Mouse (Mus musculus) megakaryocyte, adult 5-6 weeks (primary cell): ENCODE results near the gene Evc. TPM values are rescaled to one million over a fixed set of nuclear protein-coding genes. Genes with fewer than 3 reads are reported as not detected.

Experiments used
- ATAC-seq: 2 replicates; pipeline ENCODE4 v1.8.0; 2016; ENCODE audit warnings: mild to moderate bottlenecking, inconsistent platforms; ENCODE audit not compliant: poor library complexity, severe bottlenecking
- total RNA-seq, 2 experiments: library from RNA; stranded (forward) in 1 of 2; stranded (reverse) in 1 of 2; fragments of 153-499, 151-499 nt in 1 of 2; fragments of 221-1000, 200-1000 nt in 1 of 2; gene quantifications; 2 replicates each; pipeline versions ENCODE4 v1.2.3 to v1.2.4; 2015 to 2017

The Evc gene
- total RNA-seq (2015): not detected in 2 replicates
- total RNA-seq (2017): 0.53 TPM in 1 of 2 replicates, not detected in the other

GRCm38 (mm10) chr5:37336485-37337105 lies at the start of gene Evc:
Gene Evc, minus strand, starts transcription at chr5:37336894.
- ATAC-seq: no peak

GRCm38 (mm10) chr5:37383570-37383969 lies 46.9 kb upstream of the Evc start:
- ATAC-seq: no peak

- ATAC-seq: no peak
Measured at GRCm38 (mm10) chr5:37380641-37381040, 43.9 kb upstream of the Evc start.

GRCm38 (mm10) chr5:37377376-37377775 lies 40.7 kb upstream of the Evc start:
- ATAC-seq: no peak

- no peak for ATAC-seq
Measured at GRCm38 (mm10) chr5:37368796-37369195, 32.1 kb upstream of the Evc start.

- ATAC-seq: no peak
Measured at GRCm38 (mm10) chr5:37365751-37366150, 29.1 kb upstream of the Evc start.

- no peak for ATAC-seq
Measured at GRCm38 (mm10) chr5:37363284-37363683, 26.6 kb upstream of the Evc start.

GRCm38 (mm10) chr5:37362618-37363017 lies 25.9 kb upstream of the Evc start:
- ATAC-seq: no peak

- ATAC-seq: no peak
Measured at GRCm38 (mm10) chr5:37356027-37356426, 19.3 kb upstream of the Evc start.

GRCm38 (mm10) chr5:37354385-37354784 lies 17.7 kb upstream of the Evc start:
- no peak for ATAC-seq

- ATAC-seq: no peak
Measured at GRCm38 (mm10) chr5:37351791-37352190, 15.1 kb upstream of the Evc start.

- ATAC-seq: no peak
Measured at GRCm38 (mm10) chr5:37343962-37344361, 7.3 kb upstream of the Evc start.

- ATAC-seq: no peak
Measured at GRCm38 (mm10) chr5:37338288-37338687, 1.6 kb upstream of the Evc start, which contains the start of gene Evc2. Gene Evc2, plus strand, starts transcription at chr5:37338499.

- no peak for ATAC-seq
Measured at GRCm38 (mm10) chr5:37337696-37338095, 1.0 kb upstream of the Evc start.

GRCm38 (mm10) chr5:37335061-37335460 lies 1.6 kb downstream of the Evc start:
- no peak for ATAC-seq

- ATAC-seq: no peak
Measured at GRCm38 (mm10) chr5:37332066-37332465, 4.6 kb downstream of the Evc start.

GRCm38 (mm10) chr5:37331133-37331505 lies 5.6 kb downstream of the Evc start:
- ATAC-seq: no peak

GRCm38 (mm10) chr5:37330449-37331132 lies 6.1 kb downstream of the Evc start:
- ATAC-seq: no peak

GRCm38 (mm10) chr5:37326675-37327074 lies 10.0 kb downstream of the Evc start:
- no peak for ATAC-seq

GRCm38 (mm10) chr5:37320761-37321160 lies 15.9 kb downstream of the Evc start:
- no peak for ATAC-seq

GRCm38 (mm10) chr5:37320174-37320573 lies 16.5 kb downstream of the Evc start:
- no peak for ATAC-seq

GRCm38 (mm10) chr5:37318715-37319114 lies 18.0 kb downstream of the Evc start:
- ATAC-seq: no peak
